Mouse (Mus musculus) kidney, adult 18-20 months (tissue): ENCODE results near the gene Cadps2.

Experiments used
- DNase-seq: peaks from one replicate; pipeline ENCODE4 v3.0.0; 2021

Gene Cadps2

DNA sequence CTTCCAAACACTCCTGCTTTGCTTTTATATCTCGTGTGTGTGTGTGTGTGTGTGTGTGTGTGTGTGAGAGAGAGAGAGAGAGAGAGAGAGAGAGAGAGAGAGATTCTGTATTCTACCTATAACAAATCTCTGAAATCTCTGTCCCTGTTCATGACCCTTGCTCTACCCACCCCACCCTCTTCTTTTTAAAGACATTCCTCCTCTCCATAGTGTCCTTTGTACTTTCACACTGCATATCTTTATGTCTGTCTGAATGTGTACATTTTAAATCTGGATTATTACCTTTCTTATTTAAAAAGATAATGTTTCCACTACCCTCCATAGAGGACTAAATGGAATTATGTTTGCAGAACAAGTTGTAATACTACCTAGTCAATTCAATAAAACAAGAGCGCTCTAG lies 315.5 kb downstream of the Cadps2 start:
- DNase-seq = no peak

DNA sequence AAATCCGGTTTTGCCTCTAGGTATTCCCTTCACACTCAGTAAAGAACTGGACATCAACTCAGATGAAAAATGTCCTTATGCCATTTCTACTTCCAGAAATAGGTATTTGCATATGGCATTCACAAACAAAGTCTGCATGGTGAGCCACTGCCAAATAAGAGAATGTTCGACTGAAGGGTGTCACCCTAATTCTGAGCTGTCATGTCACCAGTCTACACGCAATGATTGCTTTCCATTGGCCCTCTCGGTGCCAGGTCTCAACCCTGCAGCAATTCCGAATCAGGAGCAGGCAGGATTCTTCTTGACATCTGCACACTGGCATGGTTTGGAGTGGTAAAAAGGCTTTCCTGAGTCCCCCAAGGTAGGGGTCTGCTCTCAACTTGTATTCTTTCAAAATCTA lies 316.7 kb downstream of the Cadps2 start:
- DNase-seq = no peak

DNA sequence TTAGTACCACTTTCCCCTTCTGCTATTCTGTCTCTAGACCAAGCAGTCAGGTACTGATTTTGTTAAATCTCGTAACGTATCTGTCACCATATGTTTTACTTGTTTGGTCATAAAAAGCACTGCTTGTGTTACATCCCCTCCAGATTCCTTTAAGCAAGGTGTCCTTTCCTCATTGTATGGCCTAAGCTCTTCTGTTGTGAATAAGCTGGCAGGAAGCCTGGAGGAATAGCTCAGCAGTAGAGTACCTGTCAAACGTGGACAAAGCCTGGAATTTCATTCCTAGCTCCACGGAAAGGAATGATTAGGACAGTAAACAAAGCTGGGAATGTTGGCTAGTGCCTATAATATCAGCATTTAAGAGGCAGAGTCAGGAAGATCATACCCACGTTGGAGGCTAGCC lies 340.6 kb downstream of the Cadps2 start:
- DNase-seq = no peak

DNA sequence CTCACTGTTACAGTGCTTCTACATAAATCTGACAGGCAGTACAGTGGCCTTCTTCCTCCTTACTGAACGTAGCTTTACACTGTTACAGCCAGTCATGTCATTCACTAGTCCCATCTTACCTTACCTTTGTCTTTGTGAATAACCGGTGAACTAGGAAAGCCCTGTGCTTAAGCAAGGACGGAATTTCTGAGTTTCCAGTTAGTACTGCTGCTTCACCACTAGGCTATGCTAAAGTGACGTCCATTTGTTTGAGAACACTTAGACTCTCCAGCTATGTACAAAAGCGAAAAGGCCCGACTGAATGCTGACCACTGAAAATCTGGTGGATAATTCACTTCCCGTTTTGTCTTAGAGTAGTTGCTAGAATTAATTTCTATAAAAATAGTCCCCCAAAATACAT lies 347.4 kb downstream of the Cadps2 start:
- DNase-seq = no peak

DNA sequence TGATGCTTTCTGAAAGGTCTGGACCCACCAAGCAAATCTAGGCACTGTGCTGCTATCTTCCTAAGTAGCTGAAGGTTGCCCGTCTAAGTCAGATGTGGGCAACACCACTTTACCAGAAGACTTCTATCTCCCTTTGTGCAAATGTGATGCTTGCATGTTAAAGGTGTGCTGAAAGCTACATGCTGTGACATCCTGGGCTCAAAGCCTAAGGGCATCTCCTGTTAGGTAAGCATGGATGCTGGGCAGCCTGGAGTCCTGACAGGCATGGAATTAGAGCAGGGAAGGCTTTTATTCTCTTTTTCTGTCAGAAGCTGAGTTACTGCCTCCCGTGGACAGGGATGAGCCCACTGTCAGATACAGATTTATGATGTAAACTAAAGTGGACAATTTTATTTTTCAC lies 348.8 kb downstream of the Cadps2 start:
- DNase-seq = no peak

DNA sequence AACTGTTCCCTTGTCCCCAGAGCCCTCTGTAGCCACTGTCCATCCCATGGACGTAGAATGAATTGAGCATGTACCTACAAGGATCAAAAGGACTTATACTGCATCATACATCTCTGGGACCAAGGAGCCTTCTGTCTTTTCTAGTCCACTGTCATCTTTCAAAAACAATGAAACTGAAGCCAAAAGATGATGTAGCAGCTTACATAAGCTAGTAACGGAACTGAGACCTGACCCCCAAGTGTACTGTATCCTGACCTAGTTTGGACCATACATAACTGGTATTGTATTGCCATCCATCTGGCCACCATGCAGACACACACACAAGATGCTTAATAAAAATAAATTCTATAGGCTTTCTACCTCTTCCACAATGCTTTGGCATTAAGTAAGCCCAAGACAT lies 350.2 kb downstream of the Cadps2 start:
- no peak for DNase-seq

DNA sequence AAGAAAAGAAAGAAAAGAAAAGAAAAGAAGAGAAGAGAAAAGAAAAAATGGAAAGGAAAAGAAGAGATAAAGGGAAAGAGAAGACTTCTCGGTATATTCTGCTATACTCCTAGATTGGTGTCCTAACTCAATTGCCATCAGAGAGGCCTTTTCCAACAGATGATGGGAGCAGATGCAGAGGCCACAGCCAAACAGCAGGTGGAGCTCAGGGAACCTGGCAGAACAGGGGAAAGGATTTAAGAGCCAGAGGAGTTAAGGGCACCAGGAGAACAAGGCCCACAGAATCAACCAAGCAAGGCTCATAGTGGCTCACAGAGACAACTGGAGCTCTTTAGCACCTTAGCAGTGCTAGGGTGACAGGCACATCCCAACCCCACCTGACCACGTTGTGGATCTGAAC lies 366.5 kb downstream of the Cadps2 start:
- no peak for DNase-seq

DNA sequence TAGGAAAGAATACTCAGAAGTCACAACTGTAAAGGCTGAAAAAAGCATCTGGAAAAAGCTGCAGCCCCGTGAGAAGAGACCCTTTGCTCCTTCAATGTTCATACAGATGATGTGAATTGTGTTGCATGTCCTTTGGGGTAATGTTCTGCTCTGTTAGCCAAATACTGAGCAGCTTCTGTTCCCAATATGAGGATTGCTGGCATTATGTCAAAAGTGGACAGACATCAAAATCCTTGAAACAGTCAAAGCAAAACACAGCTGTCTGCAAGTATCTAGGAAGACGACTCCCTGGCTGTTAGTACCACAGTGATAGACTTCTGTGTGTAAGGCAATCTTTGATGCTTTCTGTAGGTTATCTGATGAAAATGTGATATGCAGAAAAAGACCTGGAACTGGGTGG lies 367.4 kb downstream of the Cadps2 start:
- no peak for DNase-seq

DNA sequence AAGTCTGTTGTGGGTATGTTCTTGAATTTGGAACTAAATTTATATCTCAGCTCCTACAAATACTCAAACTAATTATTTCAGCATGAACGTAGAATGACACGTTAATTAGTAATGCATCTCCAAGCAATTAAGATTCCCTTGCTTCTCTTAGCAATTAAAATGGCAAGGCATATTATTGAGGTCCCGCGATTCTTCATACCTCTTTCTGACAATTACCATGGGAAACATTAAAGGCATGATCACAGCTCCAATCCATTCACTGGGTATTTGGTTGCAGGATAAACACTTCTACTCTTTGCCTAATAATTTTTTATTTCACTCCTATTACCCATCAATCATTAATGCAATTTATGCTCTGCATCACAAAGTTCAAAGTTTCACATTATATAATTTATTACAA lies 371.3 kb downstream of the Cadps2 start:
- DNase-seq = no peak

DNA sequence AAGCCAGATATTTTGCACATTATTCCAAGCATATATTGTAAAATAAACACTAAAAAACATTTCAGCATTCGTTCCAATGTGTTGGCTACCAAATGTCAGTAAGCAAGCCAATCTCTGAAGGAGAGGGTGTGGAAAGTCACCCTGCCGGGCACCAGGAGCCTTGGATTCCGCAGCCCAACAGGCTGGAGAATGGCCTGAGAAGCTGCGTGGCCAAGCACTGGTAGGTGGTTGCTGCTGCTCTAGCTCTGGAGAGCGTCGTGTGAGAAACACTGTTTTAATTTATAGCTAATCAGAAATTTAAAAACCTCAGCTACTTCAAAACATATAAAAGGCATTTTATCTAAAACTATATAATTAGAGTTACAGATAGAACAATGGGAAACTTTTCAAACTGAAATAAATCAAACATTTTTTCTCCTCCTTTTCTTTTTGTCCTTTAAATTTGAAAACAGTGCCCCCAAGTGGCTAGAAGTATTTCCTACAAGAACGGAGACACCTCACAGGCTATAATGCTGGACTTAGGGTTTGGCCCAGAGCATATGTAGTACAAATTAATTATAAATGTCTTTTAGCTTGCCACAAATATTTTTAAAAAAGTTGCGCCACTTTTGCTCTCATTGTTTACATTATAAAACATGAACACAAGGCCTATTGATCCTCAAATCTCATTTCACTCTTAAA lies 376.5 kb downstream of the Cadps2 start:
- no peak for DNase-seq

DNA sequence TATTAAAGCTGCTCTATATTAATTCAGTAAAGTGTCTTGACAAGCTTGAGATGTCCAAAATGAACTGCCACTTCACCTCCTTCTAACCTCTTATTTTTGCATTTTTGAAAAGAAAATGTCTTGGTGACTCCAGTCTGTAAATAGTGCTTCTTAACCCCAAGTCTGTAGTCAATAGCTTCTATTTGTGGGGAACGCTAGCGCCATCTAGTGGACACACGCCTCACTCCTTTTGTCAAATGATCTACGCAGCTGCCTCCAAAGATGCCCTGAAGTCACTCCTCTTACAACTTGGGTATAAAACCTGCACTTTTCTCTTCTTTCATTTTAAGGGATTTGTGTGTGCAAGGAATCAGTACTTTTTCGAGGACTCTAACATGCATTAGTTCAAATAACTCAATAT lies 381.5 kb downstream of the Cadps2 start:
- peak; percentile 50 for DNase-seq

DNA sequence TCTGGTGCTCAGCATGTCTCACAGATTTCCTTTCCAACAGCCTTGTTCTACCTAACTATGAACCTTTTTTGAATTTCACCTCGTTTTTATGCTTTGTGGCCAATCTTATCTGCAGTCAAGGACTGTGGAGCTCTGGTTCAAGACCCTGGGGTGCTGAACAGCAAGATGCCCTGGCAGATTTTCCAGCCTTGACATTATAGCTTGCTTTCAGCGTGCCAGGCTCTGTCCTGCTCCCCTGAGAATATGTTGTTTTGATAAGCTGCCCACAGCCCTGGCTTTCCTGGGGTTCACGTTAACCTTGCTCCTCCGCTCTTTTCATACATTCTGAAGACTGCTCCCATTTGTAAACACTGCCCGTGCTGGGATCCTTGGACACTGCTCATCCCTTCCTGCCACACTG lies 385.3 kb downstream of the Cadps2 start:
- no peak for DNase-seq

DNA sequence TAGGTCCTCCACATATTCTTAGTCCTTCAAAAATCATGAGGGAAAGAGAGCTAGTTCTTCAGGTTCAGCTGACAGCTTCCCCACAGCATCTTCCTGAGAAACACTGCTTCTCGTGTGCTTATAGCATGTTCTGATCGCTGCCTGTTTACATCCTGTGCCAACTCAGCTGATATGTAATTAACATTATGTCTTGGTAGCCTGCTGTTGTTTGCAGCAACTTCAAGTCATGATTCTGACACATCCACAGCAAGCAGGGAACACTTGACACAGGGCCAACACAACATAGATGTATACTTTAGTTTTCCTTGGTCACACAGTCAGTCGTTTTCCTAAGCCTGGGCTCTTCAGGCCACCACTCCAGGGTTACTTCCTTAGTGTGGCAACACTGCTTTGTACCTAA lies 399.3 kb downstream of the Cadps2 start:
- DNase-seq = no peak

DNA sequence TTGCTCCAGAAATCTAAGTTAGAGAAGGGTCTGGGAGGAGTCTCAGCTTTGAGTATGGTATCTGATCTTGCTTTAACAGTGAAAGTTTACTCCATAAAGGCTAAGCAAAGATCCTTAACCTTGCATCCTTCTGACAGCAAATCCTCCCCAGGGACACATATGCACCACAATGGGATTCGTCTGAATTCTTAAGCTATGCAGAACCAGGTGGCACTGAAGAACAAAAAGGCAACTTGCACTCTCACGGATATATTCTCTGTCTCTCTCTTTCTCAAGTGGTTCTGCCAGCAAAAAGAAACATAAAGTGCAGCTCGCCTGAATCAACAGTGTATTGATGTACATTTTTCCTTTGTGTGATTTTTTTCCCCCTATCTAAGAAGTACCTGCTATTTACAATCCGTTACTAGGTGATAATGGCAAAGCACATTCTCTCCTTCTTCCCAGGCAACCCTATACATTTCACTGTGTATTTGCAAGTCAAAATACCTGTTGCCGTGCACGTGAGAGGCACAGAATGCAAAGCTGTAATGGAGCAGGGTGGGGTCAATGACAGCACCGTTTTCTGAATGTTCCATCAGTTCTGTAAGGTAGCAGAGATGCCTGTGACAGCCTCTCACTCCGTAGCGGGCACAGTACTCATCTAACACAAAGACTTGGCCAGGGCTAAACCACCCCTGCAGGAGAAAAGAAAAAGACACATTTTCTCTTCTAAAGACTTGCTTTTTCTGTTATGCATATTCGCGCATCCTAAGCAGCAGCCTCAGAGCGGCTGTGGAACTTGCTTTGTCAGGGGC lies 428.8 kb downstream of the Cadps2 start:
- DNase-seq = no peak

DNA sequence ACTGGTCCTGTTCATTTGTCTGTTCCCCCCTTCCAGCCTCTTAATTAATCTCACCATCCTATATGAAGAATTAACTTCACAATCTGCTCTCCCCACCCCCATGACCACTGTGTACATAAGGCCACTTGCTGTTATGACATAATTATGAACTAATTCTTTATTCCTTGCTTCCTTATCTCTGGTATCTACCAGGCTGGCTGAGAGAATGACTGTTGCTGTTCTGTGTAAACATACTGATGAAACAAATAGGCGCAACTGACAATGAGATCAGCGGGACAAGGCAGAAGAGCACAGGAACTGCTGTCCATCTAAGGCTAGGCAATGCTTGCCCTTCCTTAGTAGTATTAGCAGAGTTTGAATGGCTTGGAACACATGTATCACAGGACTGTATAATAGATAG lies 445.1 kb downstream of the Cadps2 start:
- no peak for DNase-seq

DNA sequence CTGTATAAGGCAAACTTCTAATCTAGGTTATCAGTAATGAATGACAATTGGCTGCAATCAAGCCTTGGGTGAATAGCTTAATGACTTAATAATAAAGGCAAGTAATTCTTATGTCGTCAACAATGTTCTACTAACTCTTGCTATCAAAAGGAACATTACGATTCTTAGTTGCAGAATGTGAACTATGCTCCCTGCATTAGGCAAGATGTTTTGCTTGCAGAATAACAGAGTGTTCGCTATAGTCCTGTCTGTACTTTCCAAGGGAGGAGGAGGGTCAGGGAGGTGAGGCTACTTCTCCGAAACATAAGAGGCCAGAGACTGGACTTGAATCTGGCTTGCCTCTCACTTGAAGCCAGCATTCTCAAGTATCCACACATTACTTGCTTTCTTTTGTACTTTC lies 446.5 kb downstream of the Cadps2 start:
- DNase-seq = no peak

DNA sequence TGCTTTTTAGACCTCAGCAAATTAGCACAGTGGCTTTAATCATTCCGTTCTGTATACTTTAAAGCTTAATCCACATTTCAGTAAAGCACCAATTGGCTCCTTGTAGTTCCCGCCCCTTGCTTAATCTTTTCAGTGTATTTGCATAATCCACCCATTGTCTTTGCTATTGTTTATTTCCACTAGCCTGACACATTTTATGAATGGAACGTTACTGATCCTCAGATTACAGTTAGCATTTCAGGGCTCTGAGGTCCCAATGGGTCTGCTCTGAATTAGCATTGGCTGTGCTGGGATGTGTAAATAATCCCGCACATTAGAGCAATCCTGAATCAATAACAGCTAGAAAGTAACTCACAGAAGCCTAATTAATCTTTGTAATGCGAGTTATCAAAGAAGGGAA lies 452.5 kb downstream of the Cadps2 start:
- no peak for DNase-seq

DNA sequence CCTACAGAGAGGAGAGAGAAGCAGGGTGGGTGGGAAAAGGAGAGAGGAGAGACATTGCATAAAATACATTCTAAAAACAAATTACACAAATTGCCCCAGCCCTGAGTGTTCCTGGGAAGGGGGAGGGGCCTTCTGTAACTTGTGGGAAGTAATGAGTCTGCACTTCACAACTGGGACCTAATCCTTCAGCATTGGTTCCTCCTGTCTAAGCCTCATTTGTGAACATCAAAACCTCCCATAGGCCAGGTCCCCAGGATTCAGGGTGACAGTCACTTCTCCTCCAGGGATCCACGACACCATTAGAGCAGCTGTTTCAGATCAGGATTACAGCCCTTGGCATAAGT lies 456.2 kb downstream of the Cadps2 start:
- DNase-seq = no peak

DNA sequence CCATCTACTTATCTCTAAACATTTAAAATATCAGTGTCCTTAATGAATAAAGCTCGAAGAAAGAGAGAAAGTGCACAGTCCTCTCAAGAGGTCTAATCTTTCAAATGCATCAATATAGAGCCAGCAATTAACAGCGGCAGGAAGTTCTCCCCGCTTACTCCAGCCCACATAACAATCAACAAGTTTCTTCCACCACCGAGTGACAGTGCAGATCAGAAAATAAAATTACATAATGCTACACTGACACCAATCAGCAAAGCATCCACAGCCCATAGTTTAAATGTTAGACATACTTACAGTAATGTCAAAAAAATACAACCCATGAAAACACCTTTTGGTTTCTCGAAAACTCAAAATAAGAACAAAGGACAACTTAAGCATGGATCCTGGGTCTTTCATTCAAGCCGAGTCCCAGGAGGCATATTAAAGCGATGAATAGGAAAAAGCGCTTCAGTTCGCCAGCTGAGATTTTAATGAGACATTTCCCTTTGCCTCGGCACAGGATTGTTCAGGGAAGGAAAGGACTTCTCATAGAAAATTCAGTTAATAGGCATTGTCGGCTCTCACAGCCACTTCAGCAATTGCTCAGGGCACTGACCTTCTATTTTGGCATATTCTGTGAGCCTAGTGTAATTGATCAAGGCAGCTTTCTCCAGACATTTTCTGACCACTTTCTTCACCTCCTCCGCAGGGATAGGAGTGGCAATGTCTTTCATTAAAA lies 456.8 kb downstream of the Cadps2 start:
- no peak for DNase-seq

DNA sequence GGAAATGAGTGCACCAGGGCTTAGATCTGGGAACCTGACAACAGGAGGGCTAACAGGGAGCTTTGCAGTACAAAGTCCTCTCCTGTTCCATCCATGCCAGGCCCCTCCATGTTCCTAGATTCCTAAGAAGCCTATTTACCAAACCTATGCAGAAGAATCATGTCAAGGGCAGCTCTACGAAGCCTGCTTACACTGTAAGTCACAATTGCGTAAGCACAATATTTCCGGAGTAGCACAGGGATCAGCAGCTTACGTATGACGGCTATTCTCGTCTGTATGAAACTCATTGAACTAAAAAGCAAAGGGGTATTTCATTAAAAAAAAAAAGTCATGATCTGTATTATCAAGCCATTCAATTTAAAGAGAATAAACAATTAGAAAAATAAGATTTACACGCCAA lies 462.9 kb downstream of the Cadps2 start:
- DNase-seq = no peak

DNA sequence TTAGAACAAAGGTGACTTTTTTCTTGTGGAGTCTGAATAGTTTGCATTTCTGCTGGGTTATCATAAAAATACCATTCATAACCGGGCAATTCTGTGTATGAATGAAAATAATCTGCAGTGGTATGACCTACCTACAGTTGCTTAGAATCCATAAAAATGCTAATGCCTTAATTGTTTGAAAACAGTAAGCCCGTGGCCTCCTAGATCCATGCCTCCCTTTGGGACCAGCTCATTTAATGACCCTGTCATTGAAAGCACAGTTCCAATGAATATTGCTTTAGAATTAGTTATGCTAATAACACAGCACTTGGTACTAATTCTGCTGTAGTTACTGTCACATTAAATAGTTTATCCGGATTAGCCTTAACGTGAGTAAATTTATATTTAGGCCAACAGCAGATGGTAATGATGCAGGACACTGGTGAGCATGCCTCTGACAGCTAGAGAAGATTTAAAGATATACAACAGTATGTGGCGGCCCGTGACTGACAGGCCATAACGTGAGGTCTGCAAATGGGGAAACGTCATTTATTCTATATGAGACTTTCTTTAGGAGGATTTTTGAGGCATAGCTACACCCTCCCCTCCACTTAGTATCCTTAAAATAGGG lies 477.3 kb downstream of the Cadps2 start:
- no peak for DNase-seq

DNA sequence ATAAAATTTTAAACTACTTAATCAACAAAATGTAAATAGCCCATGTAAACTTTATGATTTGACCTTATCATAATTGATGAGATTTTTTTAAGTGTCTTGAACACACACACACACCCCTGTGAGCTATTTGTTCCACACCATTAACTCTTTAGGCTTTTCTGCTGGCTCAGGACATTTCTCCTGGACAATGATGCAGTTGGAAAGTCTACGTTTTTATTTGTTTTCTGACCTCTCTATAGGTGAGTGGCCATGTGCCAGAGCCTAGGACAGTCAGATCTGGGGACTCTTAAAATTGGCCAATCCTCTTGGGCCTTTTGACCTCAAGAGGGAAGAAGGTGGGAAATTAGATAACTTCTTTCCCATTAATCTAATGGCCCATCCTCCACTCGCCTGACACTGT lies 478.6 kb downstream of the Cadps2 start:
- DNase-seq = no peak

DNA sequence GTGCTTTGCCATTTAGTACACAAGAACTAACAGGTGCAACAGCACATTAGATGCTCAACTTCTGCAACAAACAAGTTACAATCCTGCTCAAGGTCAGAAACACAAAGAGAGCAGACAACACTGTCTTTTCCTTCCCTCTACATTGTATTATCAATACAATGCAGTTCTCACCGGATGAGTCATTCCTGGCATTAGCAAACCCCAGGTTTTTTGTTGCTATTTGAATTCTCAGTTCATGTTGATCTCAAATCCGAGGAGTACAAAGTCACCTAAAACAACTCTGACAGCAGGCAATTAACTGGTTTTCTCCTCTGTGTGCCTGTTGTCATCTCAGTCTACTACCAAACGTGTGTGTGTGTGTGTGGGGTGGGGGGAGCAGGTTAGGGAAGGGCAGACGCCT lies 483.1 kb downstream of the Cadps2 start:
- no peak for DNase-seq

DNA sequence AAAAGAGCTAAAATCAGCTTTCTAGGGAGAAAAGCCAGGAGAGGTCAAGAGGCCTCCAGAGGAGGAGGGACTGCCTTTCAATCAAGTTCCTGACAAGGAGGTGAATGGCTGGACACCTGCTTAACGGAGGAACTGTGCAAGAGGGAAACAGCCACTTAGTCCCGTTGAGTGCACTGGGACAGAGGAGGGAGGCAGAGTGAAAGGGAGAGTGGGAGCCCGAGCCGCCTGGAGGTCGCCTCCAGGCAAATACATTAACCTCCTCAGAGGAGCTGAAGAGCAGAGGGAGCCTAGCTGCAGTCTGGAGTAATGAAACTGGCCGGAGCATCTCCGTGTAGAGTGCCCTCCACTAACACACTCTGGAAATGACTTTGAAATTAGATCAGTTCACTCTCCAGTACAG lies 485.7 kb downstream of the Cadps2 start:
- no peak for DNase-seq
